Mouse (Mus musculus) lung, adult 2 months (tissue): ENCODE measurements around the gene Hhipl1. TPM values are rescaled to one million over a fixed set of nuclear protein-coding genes. Genes with fewer than 3 reads are reported as not detected.

ENCODE experiments used
- DNase-seq: peaks from one replicate; pipeline ENCODE4 v3.0.0; 2022
- H3K4me1 ChIP-seq: fragments of 200-500 bp; 2 replicates; pipeline ENCODE4 v1.6.1; 2011; ENCODE audit warnings: low read length; ENCODE audit not compliant: control insufficient read depth, insufficient read depth
- H3K4me3 ChIP-seq: fragments of 200-500 bp; replicated peaks from 2 replicates; pipeline ENCODE3; 2011; ENCODE audit warnings: low read depth, mild to moderate bottlenecking, control low read depth, low read length; ENCODE audit errors: extremely low read depth
- CTCF ChIP-seq: fragments of 200-500 bp; IDR thresholded peaks from 2 replicates; pipeline ENCODE4 v1.5.1; 2011; ENCODE audit warnings: mild to moderate bottlenecking, low read length, control low read depth; ENCODE audit not compliant: insufficient read depth
- POLR2A ChIP-seq: fragments of 200-500 bp; IDR thresholded peaks from 2 replicates; pipeline ENCODE4 v1.6.1; 2011; ENCODE audit warnings: low read depth, mild to moderate bottlenecking, control low read depth, low read length, borderline replicate concordance; ENCODE audit errors: extremely low read depth
- WGBS: fragments of 180-500 bp; shearing (Covaris S2); methylation state at CpG from one replicate; pipeline ENCODE4 v1.1.7; 2018; 5-methylcytosine and 5-hydroxymethylcytosine counted together
- polyA plus RNA-seq: library from polyadenylated mRNA; depleted of rRNA; stranded (reverse); fragments of >200 nt; gene quantifications from 2 replicates; pipeline ENCODE4 v1.2.3, GENCODE M21; 2012

Hhipl1 gene
- polyA plus RNA-seq, 1 experiment: 1.3 TPM

DNA sequence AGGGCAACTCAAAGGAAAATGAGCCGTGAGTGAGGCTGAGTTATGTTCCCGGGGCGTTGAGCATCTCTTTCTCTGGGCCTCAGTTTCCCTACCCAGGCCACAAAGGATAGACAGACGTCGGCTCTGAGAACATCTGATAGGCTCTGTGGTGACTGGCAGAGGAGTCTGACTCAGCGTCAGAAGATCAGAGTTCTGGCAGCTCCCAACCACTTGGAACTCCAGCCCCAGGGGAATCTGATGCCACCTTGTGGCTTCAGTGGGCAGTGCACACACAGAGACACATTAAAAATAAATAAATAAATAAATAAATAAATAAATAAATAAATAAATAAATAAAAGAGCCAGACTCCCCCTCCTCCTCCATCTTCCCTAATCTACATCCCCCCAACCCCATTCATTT, 9.0 kb upstream of the Hhipl1 start:
- TF ChIP-seq POLR2A (no peak), CTCF (peak; percentile 44; the same call in 1 of the 2 replicates)
- Histone ChIP-seq H3K4me1 (0 out of 2 replicates have a peak, but pooled peaks cover 3% of the 10 kb centered on the region), H3K4me3 (no peak overlapping the region)
- DNase-seq: no peak
- 83% methylated on average over 6 of the region's 6 CpGs for WGBS

DNA sequence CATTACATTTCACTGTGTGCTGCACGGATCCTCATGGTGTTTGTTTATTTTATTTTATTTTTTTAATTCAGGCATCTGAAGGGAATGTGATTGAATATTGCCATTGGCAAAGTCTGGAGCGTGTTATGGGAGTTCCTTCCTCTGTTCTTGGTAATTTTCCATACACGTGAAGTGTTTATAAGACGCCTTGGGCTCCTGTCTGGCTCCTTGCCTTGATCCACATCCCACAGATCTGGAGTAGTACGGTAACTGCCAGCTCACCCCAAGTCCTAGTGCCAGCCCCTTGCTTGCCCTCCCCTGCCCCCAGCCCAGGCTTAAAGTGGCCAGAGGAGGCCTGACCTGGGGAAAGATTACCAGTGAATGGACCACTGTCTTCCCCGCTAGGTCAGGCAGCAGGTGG, 5.1 kb upstream of the Hhipl1 start:
- no peak for DNase-seq
- WGBS: 45% methylated on average over 6 of the region's 6 CpGs
- H3K4me1 ChIP-seq: peaks cover 5% of the 10 kb centered on the region; the same call in 1 of the 2 replicates
- TF ChIP-seq POLR2A: no peak
- TF ChIP-seq CTCF: no peak
- H3K4me3 ChIP-seq: no peak overlapping the region

DNA sequence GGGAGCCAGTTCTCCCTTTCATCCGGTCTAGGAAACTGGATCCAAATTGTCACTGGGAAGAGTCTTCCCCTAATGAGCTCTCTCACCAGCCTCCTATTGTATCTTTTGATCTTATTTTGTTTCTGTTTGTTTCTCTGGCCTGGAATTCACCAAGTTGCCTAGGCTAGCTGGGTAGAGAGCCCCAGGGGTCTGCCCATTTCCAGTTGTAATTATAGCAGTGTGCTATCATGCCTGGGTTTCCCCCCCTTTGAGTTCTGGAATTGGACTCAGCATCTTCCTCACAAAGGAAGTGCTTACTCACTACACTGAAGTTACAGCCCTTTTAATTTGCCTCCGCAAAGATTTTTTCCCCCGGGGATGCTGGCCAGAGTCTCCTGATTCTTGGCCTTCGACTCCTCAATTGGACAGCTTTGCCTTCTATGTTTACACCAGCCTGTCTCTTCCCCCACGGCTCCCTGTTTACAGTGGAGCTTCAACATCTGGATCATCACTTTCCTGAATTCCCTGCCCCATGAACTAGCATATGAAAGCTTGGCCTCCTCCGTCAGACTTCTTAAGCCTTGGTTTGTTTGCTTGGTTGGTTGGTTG, 2.2 kb upstream of the Hhipl1 start:
- Histone ChIP-seq H3K4me3 (no peak overlapping the region), H3K4me1 (peaks cover 7% of the 10 kb centered on the region; the same call in 1 of the 2 replicates)
- no peak for TF ChIP-seq POLR2A
- no peak for TF ChIP-seq CTCF
- no peak for DNase-seq
- WGBS: 35% methylated on average over 6 of the region's 6 CpGs

- no peak for DNase-seq
- TF ChIP-seq CTCF: no peak
- no peak for TF ChIP-seq POLR2A
- Histone ChIP-seq H3K4me3 (no peak overlapping the region), H3K4me1 (peaks cover 7% of the 10 kb centered on the region; the same call in 1 of the 2 replicates)
- 69% methylated on average over 8 of the region's 8 CpGs for WGBS
Measured at GRCm38 (mm10) chr12:108305172-108305571, 898 bp upstream of the Hhipl1 start.

- peak; percentile 52 for DNase-seq
- TF ChIP-seq POLR2A (no peak), CTCF (peak; percentile 64)
- 30% methylated on average over 14 of the region's 14 CpGs for WGBS
- Histone ChIP-seq H3K4me1 (peaks cover 4% of the 10 kb centered on the region; the same call in 1 of the 2 replicates), H3K4me3 (no peak overlapping the region)
Measured at GRCm38 (mm10) chr12:108307553-108307952, 1.5 kb downstream of the Hhipl1 start.

DNA sequence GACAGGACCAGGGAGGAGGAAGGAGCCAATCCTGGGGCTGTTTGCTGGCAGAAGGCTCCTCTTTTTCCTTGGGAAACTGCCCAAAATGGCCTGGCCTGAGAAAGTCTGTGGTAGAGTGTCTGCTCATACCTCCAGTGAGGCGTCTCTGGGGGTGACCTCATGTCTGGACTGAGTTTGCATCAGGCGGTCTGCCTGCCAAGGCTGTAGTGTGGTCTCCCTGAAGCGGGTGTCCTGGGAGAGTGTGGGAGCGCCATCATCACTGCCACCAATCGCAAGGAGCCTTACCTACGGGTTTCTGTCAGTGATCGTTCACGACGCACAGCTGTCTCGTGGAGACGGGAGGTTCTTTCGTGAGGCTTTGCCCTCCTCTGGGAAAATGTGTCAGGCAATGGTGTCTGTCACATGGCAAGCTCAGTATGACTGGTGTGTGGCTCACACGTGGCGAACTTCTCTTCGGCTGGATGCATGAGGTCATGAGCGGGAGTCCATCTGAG, 2.3 kb downstream of the Hhipl1 start:
- TF ChIP-seq POLR2A (no peak), CTCF (no peak)

GRCm38 (mm10) chr12:108309116-108309794, 3.2 kb downstream of the Hhipl1 start:
- no peak for DNase-seq
- Histone ChIP-seq H3K4me1 (peaks cover 4% of the 10 kb centered on the region; the same call in 1 of the 2 replicates), H3K4me3 (no peak overlapping the region)
- TF ChIP-seq CTCF (no peak), POLR2A (no peak)
- WGBS: 39% methylated on average over 7 of the region's 8 CpGs

More for the DNA sequence above, 2.3 kb downstream of the Hhipl1 start:
- WGBS: 86% methylated on average over 16 of the region's 16 CpGs
- no peak for DNase-seq
- H3K4me1 ChIP-seq: peaks cover 4% of the 10 kb centered on the region; the same call in 1 of the 2 replicates
- H3K4me3 ChIP-seq: no peak overlapping the region

GRCm38 (mm10) chr12:108310041-108310440, 4.0 kb downstream of the Hhipl1 start:
- Histone ChIP-seq H3K4me1 (peaks cover 4% of the 10 kb centered on the region; the same call in 1 of the 2 replicates), H3K4me3 (no peak overlapping the region)
- TF ChIP-seq POLR2A (no peak), CTCF (no peak)
- WGBS: 84% methylated on average over 4 of the region's 4 CpGs
- DNase-seq: no peak

GRCm38 (mm10) chr12:108310456-108311027, 4.5 kb downstream of the Hhipl1 start:
- TF ChIP-seq POLR2A: no peak
- no peak for TF ChIP-seq CTCF
- no peak overlapping the region for H3K4me3 ChIP-seq
- peaks cover 4% of the 10 kb centered on the region; the same call in 1 of the 2 replicates for H3K4me1 ChIP-seq
- no peak for DNase-seq
- WGBS: 74% methylated on average over 7 of the region's 7 CpGs
